Mouse (Mus musculus) megakaryocyte, embryonic 14.5 days (primary cell): ENCODE results near the gene Mecr.

Experiments
- FLI1 ChIP-seq: IDR thresholded peaks from 2 replicates; pipeline ENCODE4 v1.6.1; 2012; ENCODE audit warnings: low read length, inconsistent platforms, mixed read lengths
- GATA1 ChIP-seq: IDR thresholded peaks from 3 replicates; pipeline ENCODE4 v1.6.1; 2012; ENCODE audit warnings: mixed read lengths, low read length, inconsistent platforms, borderline replicate concordance

- TF ChIP-seq GATA1 (no peak), FLI1 (no peak)
Observed at GRCm38 (mm10) chr4:131821161-131821731, 22.0 kb upstream of the Mecr start.
